In genomic region chr13:69706919-69707318, GRCm38 (mm10) we compare ENCODE assay signal across 18 mouse cellular contexts. TPM values are rescaled to one million over a fixed set of nuclear protein-coding genes. Genes with fewer than 3 reads are reported as not detected.
"Had no signal": no experiment of that assay in that cellular context is flagged by ENCODE, and none has a peak within 500 bp of the region (broad histone marks: within the 10 kb centered on the region; RNA-seq: fewer than 3 reads in every experiment).

No protein-coding gene starts in this region.

- H3K9me3 ChIP-seq: neural tube, embryonic 13.5 days; neural tube, embryonic 15.5 days; stomach, embryonic 15.5 days had no signal

- H3K4me1 ChIP-seq: neural tube, embryonic 13.5 days; neural tube, embryonic 15.5 days; stomach, embryonic 15.5 days had no signal

- DNase-seq: retina, postnatal 1 day; right cerebral cortex, adult 18-20 months; right cerebral cortex, postnatal 14 days; right cerebral cortex, postnatal 25 days; right cerebral cortex, postnatal 4 days; spleen, adult 18-20 months; thymus, adult 18-20 months; thymus, adult 2 months; thymus, postnatal 14 days; thymus, postnatal 25 days; thymus, postnatal 36 days; thymus, postnatal 4 days had no signal

- H3K27me3 ChIP-seq: neural tube, embryonic 13.5 days; neural tube, embryonic 15.5 days; stomach, embryonic 15.5 days had no signal

- H3K36me3 ChIP-seq: stomach, embryonic 15.5 days had no signal

- H3K9ac ChIP-seq: neural tube, embryonic 13.5 days; neural tube, embryonic 15.5 days; stomach, embryonic 15.5 days had no signal

- H3K27ac ChIP-seq: neural tube, embryonic 13.5 days; neural tube, embryonic 15.5 days; stomach, embryonic 15.5 days; stomach, postnatal 0 days had no signal

- H3K4me3 ChIP-seq: neural tube, embryonic 13.5 days; neural tube, embryonic 15.5 days; stomach, embryonic 15.5 days had no signal

- H3K4me2 ChIP-seq: neural tube, embryonic 13.5 days; neural tube, embryonic 15.5 days; stomach, embryonic 15.5 days had no signal

RNA-seq across cellular contexts. Expression of gene Ube2ql1, which starts 32.8 kb away (rescaled TPM):
- total RNA-seq: neutrophil, adult 5-6 weeks had no signal
- polyA plus RNA-seq: testis, adult 2 months had no signal
